Mouse (Mus musculus): ENCODE data around the gene Stx1b. TPM values are rescaled to one million over a fixed set of nuclear protein-coding genes. Genes with fewer than 3 reads are reported as not detected.

Gene Stx1b
- polyA plus RNA-seq, 1 experiment from 2014 or later: 3.2 TPM

- 0 out of 2 replicates have a peak, but pooled peaks cover 6% of the 10 kb centered on the region for H3K36me3 ChIP-seq
- ATAC-seq: no peak
- no peak overlapping the region for H3K9ac ChIP-seq
- no peaks in the 10 kb centered on the region for H3K9me3 ChIP-seq
- no peak overlapping the region for H3K4me3 ChIP-seq (replicated peaks)
- H3K27me3 ChIP-seq (replicated peaks): no peaks in the 10 kb centered on the region
- H3K27ac ChIP-seq: no peak overlapping the region
- 60% methylated on average over 3 of the region's 3 CpGs for WGBS
- H3K4me1 ChIP-seq (replicated peaks): peaks cover 23% of the 10 kb centered on the region
- H3K4me2 ChIP-seq (replicated peaks): no peak overlapping the region
Measured at GRCm38 (mm10) chr7:127772080-127772479, 52.3 kb downstream of the Stx1b start.

GRCm38 (mm10) chr7:127771262-127771661 is 53.1 kb downstream of the Stx1b start:
- Histone ChIP-seq H3K4me1 (replicated peaks) (peaks cover 23% of the 10 kb centered on the region), H3K27me3 (replicated peaks) (no peaks in the 10 kb centered on the region), H3K9ac (no peak overlapping the region), H3K27ac (no peak overlapping the region), H3K9me3 (no peaks in the 10 kb centered on the region), H3K4me3 (replicated peaks) (no peak overlapping the region), H3K4me2 (replicated peaks) (peak overlapping the region; percentile 89), H3K36me3 (0 out of 2 replicates have a peak, but pooled peaks cover 6% of the 10 kb centered on the region)
- 61% methylated on average over 5 of the region's 5 CpGs for WGBS
- no peak for ATAC-seq

- Histone ChIP-seq H3K9ac (peak overlapping the region; percentile 89), H3K27ac (peak overlapping the region; percentile 91), H3K4me1 (replicated peaks) (peaks cover 23% of the 10 kb centered on the region), H3K4me2 (replicated peaks) (peak overlapping the region; percentile 89), H3K9me3 (no peaks in the 10 kb centered on the region), H3K4me3 (replicated peaks) (peak overlapping the region; percentile 60), H3K36me3 (0 out of 2 replicates have a peak, but pooled peaks cover 12% of the 10 kb centered on the region), H3K27me3 (replicated peaks) (no peaks in the 10 kb centered on the region)
- 2% methylated on average over 27 of the region's 27 CpGs for WGBS
- peak; percentile 32 for ATAC-seq
Measured at GRCm38 (mm10) chr7:127770039-127770905, 54.1 kb downstream of the Stx1b start.

- peaks cover 15% of the 10 kb centered on the region; the same call in 1 of the 2 replicates for H3K36me3 ChIP-seq
- H3K4me1 ChIP-seq (replicated peaks): peaks cover 23% of the 10 kb centered on the region
- peak within 1 kb of the TSS; percentile 89 for H3K4me2 ChIP-seq (replicated peaks)
- peak; percentile 87 for ATAC-seq
- H3K9me3 ChIP-seq: no peaks in the 10 kb centered on the region
- H3K27ac ChIP-seq: peak within 1 kb of the TSS; percentile 91
- under 1% methylated on average over 24 of the region's 24 CpGs for WGBS
- peak within 1 kb of the TSS; percentile 60 for H3K4me3 ChIP-seq (replicated peaks)
- peak within 1 kb of the TSS; percentile 89 for H3K9ac ChIP-seq
- H3K27me3 ChIP-seq (replicated peaks): no peaks in the 10 kb centered on the region
Measured at GRCm38 (mm10) chr7:127769651-127770038, 54.7 kb downstream of the Stx1b start, which contains the start of gene Orai3. TSS of gene Orai3 (plus strand) at chr7:127769815.

GRCm38 (mm10) chr7:127768997-127769593 is 55.3 kb downstream of the Stx1b start:
- Histone ChIP-seq H3K4me1 (replicated peaks) (peaks cover 23% of the 10 kb centered on the region), H3K4me3 (replicated peaks) (peak overlapping the region; percentile 60), H3K4me2 (replicated peaks) (peak overlapping the region; percentile 89), H3K27me3 (replicated peaks) (no peaks in the 10 kb centered on the region), H3K9ac (peak overlapping the region; percentile 89), H3K36me3 (peaks cover 18% of the 10 kb centered on the region; the same call in 1 of the 2 replicates), H3K27ac (peak overlapping the region; percentile 91), H3K9me3 (no peaks in the 10 kb centered on the region)
- WGBS: under 1% methylated on average over 16 of the region's 16 CpGs
- peak; percentile 88 for ATAC-seq

- no peaks in the 10 kb centered on the region for H3K9me3 ChIP-seq
- no peak overlapping the region for H3K4me3 ChIP-seq (replicated peaks)
- no peaks in the 10 kb centered on the region for H3K27me3 ChIP-seq (replicated peaks)
- peak overlapping the region; percentile 44; the same call in 1 of the 2 replicates for H3K27ac ChIP-seq
- peaks cover 18% of the 10 kb centered on the region; the same call in 1 of the 2 replicates for H3K36me3 ChIP-seq
- 57% methylated on average over 13 of the region's 13 CpGs for WGBS
- ATAC-seq: no peak
- peaks cover 19% of the 10 kb centered on the region for H3K4me1 ChIP-seq (replicated peaks)
- no peak overlapping the region for H3K9ac ChIP-seq
- H3K4me2 ChIP-seq (replicated peaks): no peak overlapping the region
Measured at GRCm38 (mm10) chr7:127768346-127768996, 55.9 kb downstream of the Stx1b start.

GRCm38 (mm10) chr7:127767671-127768345 is 56.5 kb downstream of the Stx1b start:
- 90% methylated on average over 19 of the region's 19 CpGs for WGBS
- H3K9ac ChIP-seq: no peak overlapping the region
- no peaks in the 10 kb centered on the region for H3K9me3 ChIP-seq
- H3K27ac ChIP-seq: no peak overlapping the region
- H3K4me3 ChIP-seq (replicated peaks): no peak overlapping the region
- peaks cover 18% of the 10 kb centered on the region; the same call in 1 of the 2 replicates for H3K36me3 ChIP-seq
- no peaks in the 10 kb centered on the region for H3K27me3 ChIP-seq (replicated peaks)
- no peak overlapping the region for H3K4me2 ChIP-seq (replicated peaks)
- H3K4me1 ChIP-seq (replicated peaks): peaks cover 19% of the 10 kb centered on the region
- no peak for ATAC-seq

GRCm38 (mm10) chr7:127766851-127767609 is 57.3 kb downstream of the Stx1b start:
- Histone ChIP-seq H3K36me3 (peaks cover 22% of the 10 kb centered on the region; the same call in 1 of the 2 replicates), H3K4me2 (replicated peaks) (no peak overlapping the region), H3K4me3 (replicated peaks) (no peak overlapping the region), H3K4me1 (replicated peaks) (peaks cover 19% of the 10 kb centered on the region), H3K9me3 (no peaks in the 10 kb centered on the region), H3K9ac (no peak overlapping the region), H3K27me3 (replicated peaks) (no peaks in the 10 kb centered on the region), H3K27ac (no peak overlapping the region)
- no peak; the same call in 1 of the 2 replicates for ATAC-seq
- 78% methylated on average over 17 of the region's 17 CpGs for WGBS

GRCm38 (mm10) chr7:127765756-127766155 is 58.6 kb downstream of the Stx1b start:
- Histone ChIP-seq H3K27ac (no peak overlapping the region), H3K27me3 (replicated peaks) (no peaks in the 10 kb centered on the region), H3K4me1 (replicated peaks) (peaks cover 15% of the 10 kb centered on the region), H3K9ac (no peak overlapping the region), H3K9me3 (no peaks in the 10 kb centered on the region), H3K4me3 (replicated peaks) (no peak overlapping the region), H3K4me2 (replicated peaks) (no peak overlapping the region), H3K36me3 (peaks cover 22% of the 10 kb centered on the region; the same call in 1 of the 2 replicates)
- 88% methylated on average over 2 of the region's 2 CpGs for WGBS
- ATAC-seq: no peak

GRCm38 (mm10) chr7:127763642-127764041 is 60.7 kb downstream of the Stx1b start:
- no peak overlapping the region for H3K9ac ChIP-seq
- H3K27me3 ChIP-seq (replicated peaks): no peaks in the 10 kb centered on the region
- H3K4me3 ChIP-seq (replicated peaks): no peak overlapping the region
- no peak overlapping the region for H3K27ac ChIP-seq
- H3K4me1 ChIP-seq (replicated peaks): peaks cover 12% of the 10 kb centered on the region
- ATAC-seq: no peak
- no peak overlapping the region for H3K4me2 ChIP-seq (replicated peaks)
- WGBS: 90% methylated on average over 4 of the region's 4 CpGs
- no peaks in the 10 kb centered on the region for H3K9me3 ChIP-seq
- peaks cover 22% of the 10 kb centered on the region; the same call in 1 of the 2 replicates for H3K36me3 ChIP-seq

- Histone ChIP-seq H3K9me3 (no peaks in the 10 kb centered on the region), H3K4me1 (replicated peaks) (peaks cover 8% of the 10 kb centered on the region), H3K36me3 (peaks cover 23% of the 10 kb centered on the region; the same call in 1 of the 2 replicates), H3K4me3 (replicated peaks) (no peak overlapping the region), H3K9ac (no peak overlapping the region), H3K27me3 (replicated peaks) (no peaks in the 10 kb centered on the region), H3K27ac (0 out of 2 replicates have a peak overlapping the region, but pooled peaks have one; percentile 18), H3K4me2 (replicated peaks) (no peak overlapping the region)
- WGBS: 29% methylated on average over 7 of the region's 7 CpGs
- peak; percentile 73 for ATAC-seq
Measured at GRCm38 (mm10) chr7:127761026-127761425, 63.3 kb downstream of the Stx1b start.
